Mouse (Mus musculus): ENCODE results near the gene Tcf12.
A peak's percentile ranks its signal among the peaks of the same experiment; 100 is the strongest.

The Tcf12 gene

GRCm38 (mm10) chr9:72111622-72112550, at the start of gene Tcf12:
Gene Tcf12 (minus strand): TSS chr9:72111871.
- peak; percentile 85 for DNase-seq

DNA sequence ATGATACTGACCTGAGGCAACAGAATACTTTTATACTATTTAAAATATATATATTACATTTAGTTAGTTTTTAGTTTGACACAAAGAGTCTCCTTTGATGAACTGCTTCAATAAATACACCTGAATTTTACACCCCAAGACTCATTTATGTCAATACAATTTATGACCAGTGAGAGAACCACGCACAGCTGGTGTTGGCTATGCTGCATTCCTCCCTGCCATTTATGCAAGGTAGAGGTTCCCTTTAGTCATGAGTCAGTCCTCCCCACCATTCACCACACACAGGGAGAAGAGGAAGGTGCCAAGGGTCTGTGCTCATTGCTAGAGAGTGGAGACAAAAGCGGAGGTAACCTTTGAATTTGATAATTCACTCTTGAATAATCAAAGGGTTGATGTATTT, 46.7 kb upstream of the Tcf12 start:
- no peak for DNase-seq

- no peak for DNase-seq
Measured at GRCm38 (mm10) chr9:72157091-72157490, 45.4 kb upstream of the Tcf12 start.

DNA sequence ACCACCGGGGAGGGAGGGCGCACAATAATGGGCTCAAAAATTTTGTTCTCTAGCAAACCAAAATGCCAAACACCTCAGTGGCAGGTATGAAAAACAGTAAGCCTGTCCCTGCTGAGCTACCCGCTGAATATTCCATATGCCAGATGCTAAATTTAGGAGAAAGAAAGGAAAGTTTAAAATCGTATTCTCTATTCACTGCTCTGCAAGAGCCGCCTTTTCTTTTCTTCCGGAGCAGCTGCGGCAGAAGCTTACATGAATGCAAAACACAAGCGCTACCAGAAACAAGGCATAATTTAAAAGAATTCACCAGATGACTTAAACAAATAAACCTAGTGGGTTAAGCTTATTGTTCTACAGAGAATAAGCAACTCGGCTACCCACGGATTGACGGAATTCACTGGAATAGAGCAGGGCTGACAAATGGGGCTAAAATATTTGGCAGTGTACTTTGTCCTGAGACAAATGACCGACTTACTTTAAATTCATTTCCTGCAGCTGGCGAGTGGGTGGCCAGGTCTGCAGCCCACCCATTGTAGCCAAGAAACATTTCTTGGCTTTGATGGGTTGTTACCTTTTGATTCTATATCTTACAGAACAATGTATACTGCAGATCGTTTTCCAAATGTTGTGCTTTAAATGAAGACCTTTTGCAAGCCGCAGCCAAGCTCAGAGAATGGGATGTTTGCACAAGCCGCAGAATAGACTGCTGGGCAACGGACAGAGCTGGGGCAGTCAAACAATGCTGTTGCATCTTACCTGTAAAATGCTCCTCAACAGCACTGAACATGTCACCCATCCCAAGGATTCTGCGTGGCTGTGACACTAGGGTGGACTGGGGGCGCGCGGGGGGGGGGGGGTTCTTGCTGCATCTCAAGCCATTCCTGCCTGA, 43.8 kb upstream of the Tcf12 start:
- DNase-seq: no peak

DNA sequence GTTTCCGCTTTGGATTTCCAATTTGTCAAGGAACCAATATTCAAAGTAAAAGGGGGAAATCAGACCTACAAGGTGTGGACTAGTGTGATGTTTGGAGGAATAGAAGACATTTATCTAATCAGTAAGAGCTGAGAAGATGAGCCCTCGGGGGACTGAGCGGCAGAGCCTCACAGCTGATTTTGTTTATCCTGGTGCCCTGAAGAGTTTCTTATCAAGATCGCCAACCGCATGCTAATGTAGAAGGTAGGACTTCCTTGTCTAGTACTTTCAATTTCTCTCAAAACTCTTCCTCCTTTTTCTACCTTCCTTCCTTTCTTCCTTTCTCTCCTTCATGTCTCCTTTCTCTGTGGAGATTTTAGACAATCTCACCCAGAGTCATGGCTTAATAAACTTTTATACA, 32.5 kb upstream of the Tcf12 start:
- no peak for DNase-seq

GRCm38 (mm10) chr9:72137899-72138298, 26.2 kb upstream of the Tcf12 start:
- DNase-seq: no peak

DNA sequence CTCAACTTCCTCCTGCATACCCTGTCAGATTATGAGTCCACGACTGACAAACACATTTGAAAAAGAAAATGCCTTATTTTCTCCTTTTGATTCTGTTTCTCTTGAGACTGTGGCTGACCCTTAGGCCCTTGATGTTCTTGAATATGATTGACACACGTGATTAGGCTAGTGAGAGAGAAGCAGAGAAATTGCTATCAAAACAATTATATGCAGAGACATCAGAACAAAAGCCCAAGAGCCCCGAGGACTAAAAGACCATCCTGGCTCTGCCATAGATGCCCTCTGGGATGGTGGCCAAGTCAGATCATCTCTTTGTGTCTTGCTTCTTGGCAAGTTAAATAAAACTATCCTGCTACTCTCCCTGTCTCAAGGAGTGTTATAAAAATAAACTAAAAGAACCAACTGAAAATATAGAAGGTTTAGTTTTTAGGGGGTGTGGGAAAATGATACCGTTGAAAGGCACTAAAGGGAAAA, 22.1 kb upstream of the Tcf12 start:
- no peak for DNase-seq

DNA sequence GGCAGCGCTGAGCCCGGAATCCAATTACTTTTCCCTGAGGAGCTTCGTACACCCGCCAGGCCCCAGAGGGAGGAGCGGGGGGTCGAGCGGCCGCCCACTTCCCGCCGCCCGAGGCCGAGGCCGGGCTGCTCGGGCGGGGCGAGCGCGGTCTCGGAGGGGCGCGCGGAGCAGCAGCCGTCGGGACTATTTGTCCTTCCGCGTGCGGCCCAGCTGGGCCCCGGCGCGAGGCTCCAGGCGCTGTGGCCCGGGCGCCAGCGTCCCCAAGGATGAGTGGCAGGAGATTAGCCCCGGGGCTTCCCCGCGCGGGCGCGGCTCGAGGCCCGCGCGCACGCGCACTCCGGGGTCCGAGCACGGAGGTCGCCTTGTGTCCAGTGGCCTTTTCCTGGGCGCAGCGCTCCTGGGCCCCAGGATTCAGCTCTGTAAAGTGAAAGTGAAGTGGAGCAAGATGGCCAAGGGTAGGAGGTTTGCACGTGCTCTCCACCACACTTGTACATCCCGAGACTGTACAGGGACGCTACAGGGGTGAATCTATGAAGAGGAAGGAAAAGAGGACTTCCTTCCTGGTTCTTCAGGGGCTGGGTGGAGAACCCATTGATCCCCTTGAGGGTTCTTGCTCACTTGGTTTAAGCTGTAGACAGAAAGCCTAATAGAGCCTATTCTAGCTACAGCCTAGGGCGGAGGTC, 21.6 kb upstream of the Tcf12 start:
- DNase-seq: peak; percentile 82

- no peak for DNase-seq
Measured at GRCm38 (mm10) chr9:72132728-72133088, 21.0 kb upstream of the Tcf12 start.

GRCm38 (mm10) chr9:72129884-72130283, 18.2 kb upstream of the Tcf12 start:
- no peak for DNase-seq

DNA sequence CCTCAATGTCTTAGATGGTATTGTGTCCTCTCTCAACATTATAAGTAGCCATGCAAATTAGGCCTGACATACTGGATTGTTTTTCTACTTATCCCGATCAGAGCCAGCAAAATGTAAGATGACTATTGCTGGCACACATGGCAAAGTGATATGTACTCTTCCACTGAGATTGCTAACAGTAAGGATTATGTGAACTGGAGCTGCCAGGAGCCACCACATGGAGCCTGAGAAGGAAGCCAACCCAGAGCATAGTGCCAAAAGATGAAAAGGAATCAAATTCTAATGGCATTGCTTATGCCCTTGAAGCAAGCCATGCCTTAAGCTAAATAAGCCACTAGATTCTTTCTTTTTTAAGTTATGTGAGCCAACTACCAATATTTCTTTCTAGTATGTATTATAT, 13.8 kb upstream of the Tcf12 start:
- no peak for DNase-seq

DNA sequence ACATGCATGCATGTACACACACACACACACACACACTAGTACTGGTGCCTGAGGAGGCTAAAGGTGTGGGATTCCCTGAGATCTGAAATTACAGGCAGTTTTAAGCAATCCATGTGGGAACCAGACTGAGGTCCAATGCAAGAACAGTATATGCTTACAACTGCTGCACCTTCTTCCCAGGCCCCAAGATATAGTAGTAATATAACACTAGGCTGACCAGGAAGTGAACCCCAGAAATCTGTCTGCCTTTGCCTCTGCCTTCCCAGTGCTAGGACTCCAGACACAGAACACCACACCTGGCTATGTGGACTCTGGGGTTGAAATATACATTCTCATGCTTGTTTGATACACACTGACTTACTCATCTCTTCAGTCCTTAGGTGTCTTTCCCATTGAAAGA, 6.8 kb upstream of the Tcf12 start:
- DNase-seq: no peak

- DNase-seq: peak; percentile 55
Measured at GRCm38 (mm10) chr9:72111004-72111621, 558 bp downstream of the Tcf12 start.

GRCm38 (mm10) chr9:72110627-72111003, 1.1 kb downstream of the Tcf12 start:
- DNase-seq: peak; percentile 38

- DNase-seq: no peak
Measured at GRCm38 (mm10) chr9:72103471-72103870, 8.2 kb downstream of the Tcf12 start.

GRCm38 (mm10) chr9:72099945-72100685, 11.6 kb downstream of the Tcf12 start:
- DNase-seq: no peak

- DNase-seq: no peak
Measured at GRCm38 (mm10) chr9:72098056-72098455, 13.6 kb downstream of the Tcf12 start.

DNA sequence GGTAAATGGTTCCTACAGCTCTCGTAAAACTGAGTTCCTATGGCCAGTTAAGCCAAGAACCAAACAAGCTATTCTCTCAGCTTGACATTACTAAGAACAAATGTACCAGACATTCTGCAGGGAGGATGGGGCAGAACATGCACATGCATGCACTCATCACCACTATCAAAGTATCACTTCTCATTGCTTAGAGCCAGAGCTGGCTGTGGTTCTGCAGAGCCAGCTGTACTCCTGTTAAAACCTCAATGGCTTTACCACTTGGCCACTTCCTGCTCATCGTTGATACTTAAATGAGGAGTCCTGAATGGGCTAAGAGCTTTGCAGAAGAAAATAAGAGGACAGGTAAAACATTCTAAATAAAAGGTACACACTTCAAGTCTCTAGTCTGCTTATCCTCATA, 14.6 kb downstream of the Tcf12 start:
- no peak for DNase-seq

GRCm38 (mm10) chr9:72094675-72095074, 17.0 kb downstream of the Tcf12 start:
- DNase-seq: no peak

- no peak for DNase-seq
Measured at GRCm38 (mm10) chr9:72092191-72092590, 19.5 kb downstream of the Tcf12 start.

GRCm38 (mm10) chr9:72088893-72089611, 22.6 kb downstream of the Tcf12 start:
- no peak for DNase-seq

All from right cerebral cortex, postnatal 14 days (tissue).